In the genomic region with DNA sequence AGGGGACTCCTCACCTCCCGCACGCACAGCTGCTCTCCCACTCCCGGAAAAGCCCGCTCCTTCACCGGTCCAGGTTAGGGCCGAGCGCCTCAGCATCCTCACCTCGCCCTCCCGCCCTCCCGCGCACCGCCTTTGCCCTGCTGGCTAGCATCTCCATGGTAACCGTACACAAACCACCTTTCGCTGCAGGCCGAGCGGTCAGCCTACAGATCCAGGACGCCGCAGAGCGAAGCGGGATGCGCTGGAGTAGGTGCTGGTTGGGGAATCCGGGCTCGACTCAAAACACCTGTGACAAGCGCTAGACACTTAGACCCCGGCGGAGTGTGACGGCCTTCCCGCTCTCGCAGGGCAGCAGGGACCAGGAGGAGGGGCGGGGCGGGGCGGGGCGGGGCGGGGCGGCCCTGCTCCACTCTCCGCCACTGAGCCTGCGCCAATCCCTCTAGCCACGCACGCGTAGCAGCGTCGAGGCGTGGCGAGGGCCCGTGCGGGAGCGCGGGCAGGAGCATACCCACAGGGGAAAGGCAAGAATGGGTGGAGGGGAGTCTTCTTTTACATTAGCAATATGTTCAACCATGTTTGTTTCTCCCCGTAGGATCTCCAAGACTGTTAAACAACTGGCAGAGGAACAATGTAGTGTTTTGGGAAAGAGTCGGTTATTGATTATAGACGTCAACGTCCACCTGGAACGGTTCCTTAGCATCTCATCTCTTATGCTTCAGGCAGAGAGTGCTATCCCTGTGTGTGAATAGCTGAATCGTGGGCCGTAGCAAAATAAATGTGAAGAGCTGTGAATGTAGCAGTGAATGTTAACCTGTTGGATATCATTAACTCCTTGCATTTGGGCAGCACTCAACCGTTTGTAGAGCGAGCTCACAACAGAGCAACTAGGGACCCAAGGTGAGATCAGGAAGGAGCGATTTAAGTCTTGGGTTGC, we compare ENCODE assay signal across 8 mouse cellular contexts. TPM values are rescaled to one million over a fixed set of nuclear protein-coding genes. Genes with fewer than 3 reads are reported as not detected.
A peak's percentile ranks its signal among the peaks of the same experiment; 100 is the strongest.
DNase-seq lines count a peak whose midpoint lies in the region; ATAC-seq and TF ChIP-seq lines count a peak whose summit lies in the region.

A gene (minus strand): TSS at position 427 of the 934 bp plus-strand sequence.

- no peaks in the 10 kb centered on the region; the same call in 1 of the 2 replicates for H3K4me1 ChIP-seq in bone marrow, adult 2 months (ENCODE audit: control insufficient read depth, insufficient read depth, low read length)
- peaks cover 8% of the 10 kb centered on the region for H3K4me1 ChIP-seq in embryonic facial prominence, embryonic 13.5 days
- peaks cover 7% of the 10 kb centered on the region for H3K4me1 ChIP-seq in limb, embryonic 15.5 days
- H3K4me1 ChIP-seq in midbrain, embryonic 16.5 days (ENCODE audit: control insufficient read depth, insufficient read depth, low read length): peaks cover 7% of the 10 kb centered on the region; the same call in 1 of the 2 replicates

- TF ChIP-seq CTCF in bone marrow, adult 2 months (IDR thresholded peaks at IDR 0.05; ENCODE audit: control insufficient read depth, insufficient read depth, low read length): no peak

- DNase-seq in A20 (ENCODE audit: low read depth, low spot score): peak; percentile 73
- DNase-seq in heart, adult 9 months (ENCODE audit: low spot score in 2 of 2): peak; percentile 58 to 60
- peak; percentile 57 for DNase-seq in kidney, adult 9 months
- peak; percentile 33 to 64 for DNase-seq in spleen, postnatal 10 days (ENCODE audit: low spot score in 2 of 2)

- H3K9ac ChIP-seq in embryonic facial prominence, embryonic 13.5 days: peak within 1 kb of the TSS; percentile 71
- peak within 1 kb of the TSS; percentile 17 for H3K9ac ChIP-seq in limb, embryonic 15.5 days
- peak within 1 kb of the TSS; percentile 68 for H3K9ac ChIP-seq in midbrain, embryonic 16.5 days (ENCODE audit: low read depth, low read length)

- no peak for TF ChIP-seq POLR2A in bone marrow, adult 2 months (IDR thresholded peaks at IDR 0.05; ENCODE audit: borderline replicate concordance, control insufficient read depth, low read depth, low read length)

- H3K9me3 ChIP-seq in embryonic facial prominence, embryonic 13.5 days: no peaks in the 10 kb centered on the region
- no peaks in the 10 kb centered on the region for H3K9me3 ChIP-seq in limb, embryonic 15.5 days
- H3K9me3 ChIP-seq in midbrain, embryonic 16.5 days (replicated peaks; ENCODE audit: control insufficient read depth, low read length, poor library complexity, severe bottlenecking): no peaks in the 10 kb centered on the region

- peak within 1 kb of the TSS; percentile 85 for H3K4me2 ChIP-seq in embryonic facial prominence, embryonic 13.5 days
- H3K4me2 ChIP-seq in limb, embryonic 15.5 days: peak within 1 kb of the TSS; percentile 56
- peak within 1 kb of the TSS; percentile 82 for H3K4me2 ChIP-seq in midbrain, embryonic 16.5 days (ENCODE audit: low read length)

- WGBS in bone marrow, adult 2 months: 4% methylated on average over 58 of the region's 58 CpGs
- 2% methylated on average over 58 of the region's 58 CpGs for WGBS in embryonic facial prominence, embryonic 13.5 days
- WGBS in limb, embryonic 15.5 days: 2% methylated on average over 58 of the region's 58 CpGs
- 2% methylated on average over 57 of the region's 58 CpGs for WGBS in midbrain, embryonic 16.5 days

- peak within 1 kb of the TSS; percentile 72 for H3K4me3 ChIP-seq in bone marrow, adult 2 months (replicated peaks; ENCODE audit: control insufficient read depth, low read depth, low read length)
- H3K4me3 ChIP-seq in embryonic facial prominence, embryonic 13.5 days: peak within 1 kb of the TSS; percentile 62
- peak within 1 kb of the TSS; percentile 53 for H3K4me3 ChIP-seq in limb, embryonic 15.5 days
- H3K4me3 ChIP-seq in midbrain, embryonic 16.5 days (ENCODE audit: low read depth, low read length): peak within 1 kb of the TSS; percentile 70

- no peaks in the 10 kb centered on the region for H3K36me3 ChIP-seq in embryonic facial prominence, embryonic 13.5 days
- H3K36me3 ChIP-seq in limb, embryonic 15.5 days: no peaks in the 10 kb centered on the region
- no peaks in the 10 kb centered on the region for H3K36me3 ChIP-seq in midbrain, embryonic 16.5 days (ENCODE audit: control insufficient read depth, insufficient read depth, low read length)

- peaks cover 7% of the 10 kb centered on the region; the same call in 1 of the 2 replicates for H3K27me3 ChIP-seq in embryonic facial prominence, embryonic 13.5 days
- H3K27me3 ChIP-seq in limb, embryonic 15.5 days: 0 out of 2 replicates have a peak, but pooled peaks cover 7% of the 10 kb centered on the region
- no peaks in the 10 kb centered on the region for H3K27me3 ChIP-seq in midbrain, embryonic 16.5 days (ENCODE audit: control insufficient read depth, insufficient read depth, low read depth, low read length)

- H3K27ac ChIP-seq in bone marrow, adult 2 months (ENCODE audit: control insufficient read depth, insufficient read depth, low read depth, low read length, poor library complexity): no peak within 1 kb of the TSS
- no peak within 1 kb of the TSS for H3K27ac ChIP-seq in embryonic facial prominence, embryonic 13.5 days
- H3K27ac ChIP-seq in limb, embryonic 15.5 days: 0 out of 2 replicates have a peak within 1 kb of the TSS, but pooled peaks have one; percentile 38
- peak within 1 kb of the TSS; percentile 60 for H3K27ac ChIP-seq in midbrain, embryonic 16.5 days (ENCODE audit: low read length)

- peak; percentile 94 for ATAC-seq in embryonic facial prominence, embryonic 13.5 days (ENCODE audit: insufficient number of reproducible peaks, insufficient read depth, low FRiP score, low TSS enrichment, low read depth)
- ATAC-seq in limb, embryonic 15.5 days (ENCODE audit: insufficient number of reproducible peaks, low FRiP score, low TSS enrichment, low read depth): peak; percentile 91
- ATAC-seq in midbrain, embryonic 16.5 days: peak; percentile 99

RNA-seq across cellular contexts. Expression of the gene that starts here (rescaled TPM):
- polyA plus RNA-seq in bone marrow, adult 2 months (2011; ENCODE audit: insufficient read depth, insufficient read length, low replicate concordance, missing spikeins): 0.30 TPM in 1 of 2 replicates, not detected in the other
- 3.6 and 4.2 TPM in 2 replicates for polyA plus RNA-seq in embryonic facial prominence, embryonic 13.5 days (2015; fragmentation: Nextera tagmentation; extraction: Ambion mirVana)
- polyA plus RNA-seq in limb, embryonic 15.5 days (2015; fragmentation: Nextera tagmentation; extraction: Ambion mirVana): 3.6 and 3.8 TPM in 2 replicates
- 11.7 and 12.1 TPM in 2 replicates for polyA plus RNA-seq in midbrain, embryonic 16.5 days (2015; fragmentation: Nextera tagmentation; extraction: Ambion mirVana)

Comparison
In these comparisons a context has a peak if more than half of its experiments do, and no peak if none do; other contexts are left out.
1. H3K27ac ChIP-seq: peak in limb, embryonic 15.5 days (single experiment) and midbrain, embryonic 16.5 days (single experiment); none in bone marrow, adult 2 months (single experiment) and embryonic facial prominence, embryonic 13.5 days (single experiment).
2. H3K9ac ChIP-seq: peak in every context shown above with its lines; median percentile 71 in embryonic facial prominence, embryonic 13.5 days; 68 in midbrain, embryonic 16.5 days; 17 in limb, embryonic 15.5 days.
3. Peak in every context shown above with its lines, with median percentiles within 50 percentile points of each other: DNase-seq, H3K4me3 ChIP-seq, ATAC-seq and H3K4me2 ChIP-seq.